Mouse (Mus musculus) MEL (cell line): ENCODE data around the gene Map1s. TPM values are rescaled to one million over a fixed set of nuclear protein-coding genes. Genes with fewer than 3 reads are reported as not detected.

Source experiments
- DNase-seq: peaks from one replicate; pipeline ENCODE4 v3.0.0; 2011; ENCODE audit warnings: low read depth, low spot score
- H3K27ac ChIP-seq: 2 replicates; pipeline ENCODE4 v1.5.1; 2012; ENCODE audit warnings: low read depth, mild to moderate bottlenecking, control low read depth, low read length, moderate library complexity; ENCODE audit not compliant: control insufficient read depth
- H3K27me3 ChIP-seq, 2 experiments: fragments of 150-350 bp in 1 of 2; sonication (generic) in 1 of 2; 2 replicates each; pipeline ENCODE4 v1.6.1; 2012; ENCODE audit warnings: low read length in 2 of 2, mild to moderate bottlenecking in 2 of 2, improper control_type of control experiment in 1 of 2, moderate library complexity in 1 of 2; ENCODE audit not compliant: insufficient read depth in 2 of 2, control insufficient read depth in 1 of 2
- H3K36me3 ChIP-seq, 2 experiments: 2 replicates each; pipeline ENCODE4 v1.6.1; 2012 to 2014; ENCODE audit warnings: low read length in 2 of 2, improper control_type of control experiment in 1 of 2, inconsistent platforms in 1 of 2, mild to moderate bottlenecking in 1 of 2; ENCODE audit not compliant: insufficient read depth in 2 of 2, control insufficient read depth in 1 of 2
- H3K4me1 ChIP-seq, 2 experiments: fragments of 150-350 bp in 1 of 2; sonication (generic) in 1 of 2; 2 replicates each; pipeline ENCODE4 v1.6.1; 2012; ENCODE audit warnings: low read length in 2 of 2, improper control_type of control experiment in 1 of 2, mild to moderate bottlenecking in 1 of 2; ENCODE audit not compliant: insufficient read depth in 2 of 2, control insufficient read depth in 1 of 2
- H3K4me3 ChIP-seq, 2 experiments: fragments of 150-350 bp in 1 of 2; sonication (generic) in 1 of 2; 2 replicates each; pipeline ENCODE4 v1.5.1; 2012; ENCODE audit warnings: low read depth in 2 of 2, low read length in 2 of 2, mild to moderate bottlenecking in 2 of 2, moderate library complexity in 2 of 2, control low read depth in 1 of 2, improper control_type of control experiment in 1 of 2; ENCODE audit not compliant: control insufficient read depth in 1 of 2, insufficient read depth in 1 of 2
- H3K79me2 ChIP-seq: 2 replicates; pipeline ENCODE4 v1.6.1; 2012; ENCODE audit warnings: mild to moderate bottlenecking, low read length, moderate library complexity; ENCODE audit not compliant: control insufficient read depth, poor library complexity, insufficient read depth
- H3K9ac ChIP-seq: 2 replicates; pipeline ENCODE4 v1.6.1; 2012; ENCODE audit warnings: low read depth, mild to moderate bottlenecking, control low read depth, low read length, moderate library complexity; ENCODE audit not compliant: control insufficient read depth, poor library complexity, severe bottlenecking
- H3K9me3 ChIP-seq: fragments of 150-350 bp; sonication (generic); replicated peaks from 2 replicates; pipeline ENCODE4 v1.6.1; 2012; ENCODE audit warnings: mild to moderate bottlenecking, low read length, improper control_type of control experiment, moderate library complexity; ENCODE audit not compliant: insufficient read depth
- CHD2 ChIP-seq: IDR thresholded peaks from 2 replicates; pipeline ENCODE4 v1.6.1; 2011; ENCODE audit warnings: low read length, improper control_type of control experiment
- CTCF ChIP-seq, 3 experiments: IDR thresholded peaks in 2 of 3; conservative IDR thresholded peaks in 1 of 3; 2 replicates each; pipeline ENCODE4 v1.5.1; 2011 to 2012; ENCODE audit warnings: low read length in 3 of 3, low read depth in 2 of 3, mild to moderate bottlenecking in 2 of 3, improper control_type of control experiment in 1 of 3, inconsistent platforms in 1 of 3, mixed read lengths in 1 of 3, moderate library complexity in 1 of 3; ENCODE audit not compliant: control insufficient read depth in 1 of 3, insufficient read depth in 1 of 3, poor library complexity in 1 of 3, severe bottlenecking in 1 of 3
- ETS1 ChIP-seq: IDR thresholded peaks from 2 replicates; pipeline ENCODE4 v1.6.1; 2012; ENCODE audit warnings: low read depth, mild to moderate bottlenecking, inconsistent platforms, low read length, improper control_type of control experiment, moderate library complexity
- GATA1 ChIP-seq: IDR thresholded peaks from 2 replicates; pipeline ENCODE4 v1.6.1; 2011; ENCODE audit warnings: low read depth, low read length, improper control_type of control experiment
- MAFK ChIP-seq: IDR thresholded peaks from 2 replicates; pipeline ENCODE4 v1.6.1; 2011; ENCODE audit warnings: low read depth, mild to moderate bottlenecking, low read length, improper control_type of control experiment, borderline replicate concordance
- MEF2A ChIP-seq: IDR thresholded peaks from 2 replicates; pipeline ENCODE4 v1.6.1; 2014; ENCODE audit warnings: low read depth, mild to moderate bottlenecking, inconsistent platforms, low read length, improper control_type of control experiment; ENCODE audit not compliant: poor library complexity, insufficient replicate concordance, severe bottlenecking; ENCODE audit errors: extremely low read depth
- MYC ChIP-seq: IDR thresholded peaks from 2 replicates; pipeline ENCODE4 v1.6.1; 2011; ENCODE audit warnings: low read depth, mild to moderate bottlenecking, low read length, improper control_type of control experiment, moderate library complexity
- POLR2AphosphoS5 ChIP-seq: IDR thresholded peaks from 2 replicates; pipeline ENCODE4 v1.6.1; 2012; ENCODE audit warnings: low read depth, borderline replicate concordance, mild to moderate bottlenecking, inconsistent platforms, low read length, moderate library complexity, mixed read lengths
- RAD21 ChIP-seq: IDR thresholded peaks from 2 replicates; pipeline ENCODE4 v1.6.1; 2011; ENCODE audit warnings: mild to moderate bottlenecking, low read depth, low read length, improper control_type of control experiment
- RCOR1 ChIP-seq: IDR thresholded peaks from 2 replicates; pipeline ENCODE4 v1.6.1; 2012; ENCODE audit warnings: low read depth, mild to moderate bottlenecking, inconsistent platforms, low read length, improper control_type of control experiment
- SMC3 ChIP-seq: IDR thresholded peaks from 2 replicates; pipeline ENCODE4 v1.6.1; 2011; ENCODE audit warnings: low read depth, low read length, improper control_type of control experiment
- TAL1 ChIP-seq: IDR thresholded peaks from 2 replicates; pipeline ENCODE4 v1.6.1; 2012; ENCODE audit warnings: mild to moderate bottlenecking, inconsistent platforms, low read length, moderate library complexity, mixed read lengths
- TBP ChIP-seq: IDR thresholded peaks from 2 replicates; pipeline ENCODE4 v1.8.0; 2011; ENCODE audit warnings: low read depth, low read length, improper control_type of control experiment
- TCF12 ChIP-seq: IDR thresholded peaks from 2 replicates; pipeline ENCODE4 v1.6.1; 2014; ENCODE audit warnings: low read depth, mild to moderate bottlenecking, inconsistent platforms, low read length, improper control_type of control experiment, moderate library complexity
- UBTF ChIP-seq: IDR thresholded peaks from 2 replicates; pipeline ENCODE4 v1.6.1; 2012; ENCODE audit warnings: low read depth, mild to moderate bottlenecking, inconsistent platforms, low read length, improper control_type of control experiment, moderate library complexity, borderline replicate concordance; ENCODE audit not compliant: insufficient read depth
- USF1 ChIP-seq: IDR thresholded peaks from 2 replicates; pipeline ENCODE4 v1.6.1; 2014; ENCODE audit warnings: low read depth, mild to moderate bottlenecking, inconsistent platforms, low read length, improper control_type of control experiment, moderate library complexity
- ZC3H11A ChIP-seq: IDR thresholded peaks from 2 replicates; pipeline ENCODE4 v1.6.1; 2012; ENCODE audit warnings: low read depth, mild to moderate bottlenecking, inconsistent platforms, low read length, improper control_type of control experiment
- ZMIZ1 ChIP-seq: IDR thresholded peaks from 2 replicates; pipeline ENCODE4 v1.6.1; 2012; ENCODE audit warnings: low read depth, mild to moderate bottlenecking, inconsistent platforms, low read length, improper control_type of control experiment, moderate library complexity
- polyA plus RNA-seq, 2 experiments: library from polyadenylated mRNA; stranded (reverse) in 1 of 2; unstranded in 1 of 2; fragments of >175 nt in 1 of 2; fragments of >200 nt in 1 of 2; gene quantifications; 2 replicates each; pipeline versions ENCODE4 v1.2.1 to v1.2.4; 2012; ENCODE audit warnings: low replicate concordance in 2 of 2, low read depth in 1 of 2; ENCODE audit not compliant: insufficient read length in 2 of 2, insufficient read depth in 1 of 2, missing spikeins in 1 of 2
- total RNA-seq: library from RNA; depleted of rRNA; stranded (reverse); fragments of 300-350 nt; gene quantifications from 2 replicates; pipeline ENCODE4 v1.2.3, GENCODE M21; 2012

Gene Map1s
- total and polyA plus RNA-seq, 3 experiments, result 51.0 to 53.3 TPM; not detected in 1

DNA sequence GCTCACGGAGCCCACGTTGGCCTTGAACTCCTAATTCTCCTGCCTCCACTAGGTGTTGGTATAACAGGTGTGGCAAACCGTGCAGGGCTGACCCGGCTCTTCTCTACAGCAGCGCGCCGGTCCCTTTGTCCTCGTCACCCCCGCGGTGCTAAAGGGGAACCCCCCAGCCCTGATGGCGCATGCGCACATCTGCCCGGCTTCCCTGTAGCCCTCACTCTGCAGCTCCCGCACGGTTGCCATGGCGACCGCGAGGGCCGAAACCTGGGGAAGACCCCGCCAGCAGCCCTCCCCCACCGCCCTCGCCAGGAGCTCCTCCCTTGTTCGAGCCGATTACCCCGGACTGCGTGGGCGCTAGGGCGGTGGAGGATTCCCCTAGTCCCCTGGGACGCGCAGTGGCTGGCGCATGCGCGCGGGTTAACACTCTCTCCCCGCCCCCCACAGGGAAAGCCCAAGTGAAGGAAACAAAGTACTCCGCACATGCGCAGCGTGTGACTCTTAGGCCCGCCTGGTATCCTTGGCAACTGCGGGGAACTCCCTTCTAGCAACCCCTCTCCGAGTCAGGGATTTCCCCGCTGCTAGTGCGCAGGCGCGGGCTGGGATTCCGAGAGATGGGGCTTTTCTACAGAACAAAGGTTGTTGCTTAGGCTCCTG lies 40.3 kb upstream of the Map1s start (continued):
- TF ChIP-seq USF1 (no peak), CTCF (IDR thresholded peaks at IDR 0.05 in 2 of 3, conservative IDR thresholded peaks at IDR 0.05 in 1 of 3; ENCODE audit: control insufficient read depth in 1 of 3, insufficient read depth in 1 of 3, low read depth in 2 of 3, low read length in 3 of 3, poor library complexity in 1 of 3, severe bottlenecking in 1 of 3) (no peak), TCF12 (peak; percentile 58; the same call in 1 of the 2 replicates), SMC3 (no peak), GATA1 (no peak), RAD21 (no peak), POLR2AphosphoS5 (no peak), TBP (0 out of 2 replicates have a peak, but pooled peaks have one; percentile 39), ZMIZ1 (peak; percentile 54; the same call in 1 of the 2 replicates), RCOR1 (no peak), TAL1 (no peak), MAFK (no peak), UBTF (no peak), MEF2A (0 out of 2 replicates have a peak, but pooled peaks have one; percentile 19), MYC (no peak), ZC3H11A (no peak)
- TF ChIP-seq, all 39 proteins: peak for 17

DNA sequence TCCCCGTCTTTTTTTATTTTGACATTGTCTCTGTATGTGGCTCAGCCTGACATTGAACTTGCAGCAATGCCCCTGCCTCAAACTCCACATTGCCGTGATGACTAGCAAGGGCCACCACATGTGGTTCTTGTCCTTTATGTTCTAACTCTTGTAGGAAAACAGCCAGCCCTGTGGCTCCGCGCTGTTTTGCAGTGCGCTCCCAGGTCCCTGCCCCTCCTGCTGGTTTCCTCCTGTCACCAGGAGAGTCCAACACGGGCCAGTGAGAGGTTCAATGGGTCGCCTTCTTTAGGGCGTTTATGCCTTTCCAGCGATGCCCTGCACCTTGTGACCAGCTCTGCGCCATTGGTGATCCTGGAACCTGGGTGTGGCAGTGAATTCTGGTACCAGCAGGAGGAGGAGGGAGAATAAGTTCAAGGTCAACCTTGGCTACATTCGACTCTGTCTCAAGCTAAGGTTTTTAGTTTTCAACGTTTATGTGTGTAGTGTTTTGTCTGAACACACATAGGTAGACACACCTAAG lies 39.7 kb upstream of the Map1s start:
- TF ChIP-seq RCOR1 (no peak), POLR2AphosphoS5 (no peak), ETS1 (no peak), CHD2 (no peak)
- peaks cover 0 to 2% of the 10 kb centered on the region in 2 experiments; a peak in 1 of 4 replicates for H3K36me3 ChIP-seq
- no peak for DNase-seq
- H3K79me2 ChIP-seq, result no peaks in the 10 kb centered on the region; the same call in 1 of the 2 replicates
- 0 out of 4 replicates have a peak, but pooled peaks cover 0 to 5% of the 10 kb centered on the region in 2 experiments for H3K4me1 ChIP-seq
- no peaks in the 10 kb centered on the region for H3K27me3 ChIP-seq
- peak overlapping the region; percentile 47 to 49 for H3K4me3 ChIP-seq
- no peaks in the 10 kb centered on the region for H3K9me3 ChIP-seq
- H3K27ac ChIP-seq, result peak overlapping the region; percentile 41
- peak overlapping the region; percentile 52 for H3K9ac ChIP-seq
